Mouse (Mus musculus) erythroblast, embryonic 14.5 days (primary cell): ENCODE results near the gene Rtl8a. TPM values are rescaled to one million over a fixed set of nuclear protein-coding genes. Genes with fewer than 3 reads are reported as not detected.
"Not testable (repeated sequence)": the region's sequence is repeated elsewhere in the genome, so short reads cannot be mapped to it uniquely, and the experiment has no call there.

Experiments
- H3K27me3 ChIP-seq: 2 replicates; pipeline ENCODE4 v1.6.1; 2012; ENCODE audit warnings: inconsistent platforms; ENCODE audit not compliant: control insufficient read depth
- H3K36me3 ChIP-seq: 2 replicates; pipeline ENCODE4 v1.6.1; 2012; ENCODE audit warnings: mild to moderate bottlenecking, inconsistent platforms; ENCODE audit not compliant: control insufficient read depth
- H3K4me1 ChIP-seq: 2 replicates; pipeline ENCODE4 v1.6.1; 2012; ENCODE audit warnings: inconsistent platforms; ENCODE audit not compliant: control insufficient read depth
- H3K4me3 ChIP-seq: replicated peaks from 2 replicates; pipeline ENCODE3; 2012; ENCODE audit warnings: moderate library complexity, mild to moderate bottlenecking, inconsistent platforms
- H3K9me3 ChIP-seq: 2 replicates; pipeline ENCODE4 v1.6.1; 2012; ENCODE audit warnings: low read length, inconsistent platforms, mixed read lengths; ENCODE audit not compliant: control insufficient read depth
- GATA1 ChIP-seq: IDR thresholded peaks from 2 replicates; pipeline ENCODE4 v1.6.1; 2012; ENCODE audit warnings: low read length, inconsistent platforms, mixed read lengths
- TAL1 ChIP-seq: IDR thresholded peaks from 3 replicates; pipeline ENCODE4 v1.6.1; 2012; ENCODE audit warnings: low read length, inconsistent platforms, mixed read lengths
- polyA plus RNA-seq: library from polyadenylated mRNA; stranded (reverse); fragments of >175 nt; gene quantifications from 2 replicates; pipeline ENCODE4 v1.2.3, GENCODE M21; 2012

Gene Rtl8a
- polyA plus RNA-seq, 1 experiment, result 0.52 TPM

DNA sequence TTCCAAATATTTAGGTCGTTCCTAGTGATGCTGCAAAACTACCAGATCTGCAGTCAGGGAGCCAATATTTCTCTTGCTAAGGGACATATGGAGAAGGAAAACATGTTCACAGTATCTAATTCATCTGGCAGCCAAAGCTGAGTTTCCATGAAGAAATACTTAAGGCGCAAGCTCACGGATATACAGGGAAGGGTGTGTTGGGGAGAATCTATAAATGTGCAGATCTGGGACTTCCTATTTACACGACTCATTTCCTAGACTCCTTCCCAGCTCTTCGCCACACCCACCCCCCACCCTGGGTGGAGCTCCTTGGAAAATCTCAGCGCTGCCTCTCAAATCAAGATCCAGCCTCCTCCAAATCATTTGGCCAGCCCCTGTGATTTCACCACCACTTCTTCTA is 2.4 kb upstream of the Rtl8a start:
- TF ChIP-seq GATA1 (no peak), TAL1 (no peak)
- no peaks in the 10 kb centered on the region for H3K36me3 ChIP-seq
- H3K27me3 ChIP-seq, result no peaks in the 10 kb centered on the region
- H3K9me3 ChIP-seq, result no peaks in the 10 kb centered on the region
- H3K4me3 ChIP-seq, result no peak overlapping the region
- no peaks in the 10 kb centered on the region for H3K4me1 ChIP-seq

DNA sequence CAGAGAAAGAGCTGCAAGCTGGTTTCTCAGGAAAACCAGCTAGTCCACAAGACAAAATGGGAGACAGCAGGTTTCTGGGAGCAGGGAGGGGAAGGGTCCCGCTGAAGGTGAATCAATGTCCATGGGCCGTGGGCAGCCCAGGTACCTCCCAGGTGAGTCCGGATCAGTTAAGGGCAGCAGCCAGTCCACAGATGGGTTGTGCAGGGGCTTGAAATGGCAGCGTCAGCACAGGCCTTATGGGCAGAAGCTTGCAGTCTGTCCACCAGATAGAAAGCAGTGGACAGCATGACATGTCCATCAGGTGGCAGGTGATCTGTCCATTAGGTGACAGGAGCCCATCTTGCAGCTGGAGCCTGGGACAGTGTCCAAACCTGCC is 890 bp downstream of the Rtl8a start:
- not testable (repeated sequence) for H3K9me3 ChIP-seq, H3K4me1 ChIP-seq, H3K27me3 ChIP-seq, H3K36me3 ChIP-seq, H3K4me3 ChIP-seq

DNA sequence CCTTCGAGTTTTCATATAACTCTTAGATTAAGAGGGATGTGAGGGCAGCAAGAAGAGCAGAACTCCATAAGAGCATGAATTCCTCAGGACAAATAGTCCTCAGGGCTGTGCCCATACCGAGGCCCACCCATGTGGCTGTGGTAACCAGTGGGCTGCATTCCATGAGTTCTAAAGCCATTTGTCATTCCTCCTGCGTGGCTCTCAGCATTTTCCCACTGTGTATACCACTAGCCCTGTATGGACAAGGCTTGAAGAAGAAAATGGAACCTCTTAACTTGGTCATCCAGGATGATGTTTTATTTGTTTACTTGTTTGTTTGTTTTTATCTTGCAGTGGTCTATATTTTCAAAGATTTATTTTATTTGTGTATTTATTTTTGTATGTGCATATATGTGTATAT is 5.4 kb downstream of the Rtl8a start:
- not testable (repeated sequence) for H3K4me1 ChIP-seq, H3K36me3 ChIP-seq, H3K9me3 ChIP-seq, H3K27me3 ChIP-seq, H3K4me3 ChIP-seq

DNA sequence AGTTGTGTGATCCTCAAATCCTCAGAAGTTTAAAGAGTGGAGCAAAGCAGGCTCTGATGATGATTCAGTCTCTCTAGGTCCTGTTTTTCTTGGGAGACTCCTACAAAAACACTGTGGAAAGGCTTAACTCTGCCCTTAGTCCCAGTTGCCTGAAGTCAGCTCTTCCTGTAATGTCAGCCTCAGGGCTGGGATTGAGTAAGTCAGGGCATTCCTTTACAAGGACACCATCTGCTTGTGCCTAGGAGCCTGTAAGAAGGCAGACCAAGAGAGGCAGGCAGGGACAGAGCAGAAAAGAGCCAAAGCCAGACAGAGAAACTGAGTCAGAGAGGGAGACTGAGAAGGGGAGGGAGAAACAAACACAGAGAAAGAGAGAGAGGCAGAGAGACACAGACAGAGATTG is 32.1 kb downstream of the Rtl8a start:
- not testable (repeated sequence) for H3K36me3 ChIP-seq, H3K9me3 ChIP-seq, H3K4me3 ChIP-seq, H3K4me1 ChIP-seq, H3K27me3 ChIP-seq

DNA sequence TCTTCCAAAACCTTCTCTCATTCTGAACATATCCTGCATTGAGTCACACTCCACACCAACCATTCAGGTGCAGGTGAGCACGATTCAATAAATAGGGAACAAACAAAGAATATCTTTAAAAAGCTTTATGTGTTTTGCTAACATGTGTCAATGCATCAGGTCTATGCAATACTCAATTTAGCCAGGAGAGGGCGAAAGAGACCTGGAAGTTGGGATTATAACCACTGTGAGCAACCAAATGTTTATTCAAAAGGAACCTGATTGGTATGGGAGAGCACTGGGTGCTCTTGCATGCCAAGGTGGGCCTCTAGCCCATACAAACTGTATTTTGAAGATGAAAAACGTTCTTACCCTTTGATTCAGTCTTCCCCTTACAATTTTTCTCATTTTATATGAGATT is 32.9 kb downstream of the Rtl8a start:
- no peaks in the 10 kb centered on the region for H3K27me3 ChIP-seq
- TF ChIP-seq TAL1 (no peak), GATA1 (no peak)
- H3K9me3 ChIP-seq, result no peaks in the 10 kb centered on the region
- H3K4me1 ChIP-seq, result no peaks in the 10 kb centered on the region
- no peak overlapping the region for H3K4me3 ChIP-seq
- H3K36me3 ChIP-seq, result no peaks in the 10 kb centered on the region

DNA sequence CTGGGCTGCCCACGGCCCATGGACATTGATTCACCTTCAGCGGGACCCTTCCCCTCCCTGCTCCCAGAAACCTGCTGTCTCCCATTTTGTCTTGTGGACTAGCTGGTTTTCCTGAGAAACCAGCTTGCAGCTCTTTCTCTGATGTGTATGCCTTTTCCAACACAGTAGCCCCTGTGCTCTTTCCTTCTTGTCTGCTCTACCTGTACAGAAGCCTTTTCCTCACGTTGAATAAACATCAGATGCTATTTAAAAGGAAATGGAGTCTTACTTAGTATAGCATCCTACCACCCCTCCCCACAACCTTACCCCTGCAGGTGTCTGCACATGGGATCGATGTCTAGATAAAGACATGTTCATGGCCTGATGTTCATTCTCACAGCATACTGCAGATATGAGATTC is 34.6 kb downstream of the Rtl8a start, which contains the start of gene Gm14597:
Gene Gm14597, minus strand, starts transcription at position 101 of the 400 bp plus-strand sequence.
- H3K4me1 ChIP-seq, H3K36me3 ChIP-seq, H3K9me3 ChIP-seq, H3K4me3 ChIP-seq, H3K27me3 ChIP-seq: not testable (repeated sequence)

DNA sequence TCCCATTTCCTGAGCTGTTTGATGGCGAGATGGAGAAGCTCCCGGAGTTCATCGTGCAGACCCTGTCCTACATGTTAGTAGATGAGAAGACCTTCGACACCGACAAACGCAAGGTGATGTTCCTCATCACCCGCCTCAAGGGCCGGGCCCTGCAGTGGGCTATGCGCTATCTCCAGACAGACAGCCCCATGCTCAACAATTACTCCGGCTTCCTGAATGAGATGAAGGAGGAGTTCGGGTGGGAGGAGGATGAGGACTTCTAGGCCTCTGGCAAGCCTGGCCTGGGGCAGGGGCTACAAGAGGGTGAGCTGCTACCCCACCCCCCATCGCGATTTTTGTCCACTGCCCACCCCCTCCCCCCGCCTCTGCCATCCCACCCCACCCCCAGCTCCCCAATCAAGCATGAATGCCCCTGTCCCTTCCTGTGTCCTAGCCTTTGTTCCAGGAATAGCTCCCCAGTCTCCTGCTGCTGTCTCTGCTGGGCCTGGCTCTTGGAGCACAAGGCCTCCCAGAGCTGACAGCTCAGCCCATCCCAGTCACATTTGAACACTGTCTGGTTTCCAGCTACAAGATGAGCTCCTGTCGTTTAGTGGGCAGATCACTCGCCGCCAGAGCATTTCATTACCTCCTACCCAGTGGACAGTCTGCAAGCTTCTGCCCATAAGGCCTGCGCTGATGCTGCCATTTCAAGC is 35.2 kb downstream of the Rtl8a start:
- H3K4me3 ChIP-seq, result no peak overlapping the region
- H3K27me3 ChIP-seq, result no peaks in the 10 kb centered on the region
- no peaks in the 10 kb centered on the region for H3K4me1 ChIP-seq
- H3K36me3 ChIP-seq, result no peaks in the 10 kb centered on the region
- TF ChIP-seq GATA1 (no peak), TAL1 (no peak)
- H3K9me3 ChIP-seq, result no peaks in the 10 kb centered on the region

DNA sequence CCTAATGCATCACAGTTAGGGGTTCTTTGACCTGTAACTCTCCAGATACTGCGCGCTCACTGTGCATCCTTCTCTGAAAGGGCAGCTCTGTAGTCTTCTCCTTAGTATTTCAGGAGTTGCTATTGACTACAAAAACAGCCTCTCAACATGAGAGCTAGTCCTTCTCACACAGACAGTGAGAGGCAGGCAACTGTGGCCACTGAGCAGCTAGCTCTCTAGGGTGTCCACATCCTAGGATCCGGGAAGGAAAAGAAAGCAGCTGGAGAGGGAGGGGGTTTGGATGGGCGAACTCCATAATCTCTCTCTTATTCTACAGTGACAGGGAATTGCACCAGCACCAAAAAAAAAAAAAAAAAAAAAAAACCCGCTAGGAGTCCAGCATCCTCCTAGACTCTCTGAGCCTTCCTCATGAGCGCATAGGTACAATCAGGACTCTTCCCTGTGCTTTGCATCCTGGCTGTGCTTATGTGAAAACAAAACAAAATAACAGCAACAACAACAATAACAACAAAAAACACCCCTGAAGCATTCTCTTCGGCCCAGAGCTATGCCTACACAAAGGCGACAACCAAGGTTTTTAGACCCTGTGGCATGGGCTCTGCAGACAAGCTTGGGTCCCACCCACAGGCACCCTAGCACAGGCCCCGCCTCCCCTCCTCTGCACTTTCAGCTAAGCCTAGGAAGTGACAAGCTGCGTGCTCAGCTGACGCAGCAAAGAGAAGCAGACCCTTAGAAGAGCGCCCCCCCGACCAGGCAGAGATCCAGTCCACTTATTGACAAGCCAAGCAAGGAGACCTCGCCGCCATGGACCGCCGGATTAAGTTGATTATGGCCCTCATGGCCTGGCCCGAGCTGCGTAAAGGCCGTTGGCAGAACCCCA is 36.0 kb downstream of the Rtl8a start, which contains the start of gene Rtl8c:
Gene Rtl8c, plus strand, starts transcription at position 791 of the 880 bp plus-strand sequence.
- H3K27me3 ChIP-seq, result no peaks in the 10 kb centered on the region
- H3K4me3 ChIP-seq, result no peak within 1 kb of the TSS
- H3K9me3 ChIP-seq, result no peaks in the 10 kb centered on the region
- no peaks in the 10 kb centered on the region for H3K36me3 ChIP-seq
- TF ChIP-seq GATA1 (no peak), TAL1 (no peak)
- H3K4me1 ChIP-seq, result no peaks in the 10 kb centered on the region

DNA sequence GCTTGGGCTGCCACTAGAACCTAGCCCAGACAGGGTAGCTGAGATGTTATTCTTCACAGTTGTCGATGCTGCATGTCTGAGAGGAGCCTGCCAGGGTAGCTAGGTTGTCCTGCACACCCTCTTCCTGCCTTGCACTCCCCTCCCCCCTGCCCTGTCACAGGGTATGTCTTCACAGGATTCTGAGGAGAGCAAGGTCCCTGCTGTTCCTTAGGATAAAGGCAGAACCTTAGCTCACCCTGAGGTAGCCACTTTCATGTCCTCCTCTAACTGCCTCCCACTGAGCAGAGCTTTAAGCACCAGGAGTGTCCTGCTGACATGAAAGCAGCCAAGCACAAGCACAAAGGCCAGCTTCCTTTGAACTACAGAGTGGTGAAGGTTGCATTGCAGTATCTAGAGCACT is 37.3 kb downstream of the Rtl8a start:
- not testable (repeated sequence) for H3K4me1 ChIP-seq, H3K4me3 ChIP-seq, H3K27me3 ChIP-seq, H3K9me3 ChIP-seq, H3K36me3 ChIP-seq

DNA sequence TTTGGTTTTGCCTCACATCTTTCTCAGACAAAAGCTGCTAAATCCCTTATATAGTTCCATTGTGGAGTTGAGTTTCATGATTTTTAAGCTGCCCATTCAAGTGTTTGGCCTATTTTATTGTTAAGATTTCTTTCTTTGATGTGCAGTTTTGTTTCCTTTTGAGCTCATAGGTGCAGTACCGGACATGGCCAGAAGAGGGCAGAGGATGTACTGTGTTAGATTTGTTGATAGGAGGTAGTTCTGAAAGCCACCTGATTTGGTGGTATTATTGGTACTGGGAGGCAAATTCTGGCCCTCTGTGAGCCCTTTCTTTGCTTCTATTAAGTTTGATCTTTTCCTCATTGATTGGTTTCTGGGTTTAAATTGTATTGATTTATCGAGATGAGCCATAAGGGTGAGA is 43.5 kb downstream of the Rtl8a start:
- not testable (repeated sequence) for H3K9me3 ChIP-seq, H3K4me1 ChIP-seq, H3K4me3 ChIP-seq, H3K36me3 ChIP-seq, H3K27me3 ChIP-seq

Other genes starting within 250 kb of the Rtl8a start
- gene Etd, start 208.8 kb downstream of the Rtl8a start, polyA plus RNA-seq, result not detected in 2 replicates
- gene Rtl8c, start 35.6 kb downstream of the Rtl8a start, polyA plus RNA-seq, result not detected in 2 replicates
- gene Gm14597, start 34.7 kb downstream of the Rtl8a start, polyA plus RNA-seq, result not detected in 2 replicates
- gene Rtl8b, start 26.7 kb upstream of the Rtl8a start, polyA plus RNA-seq, result 0.20 and 0.47 TPM in 2 replicates
- not detected in 2 replicates for gene 4930502E18Rik, start 81.1 kb upstream of the Rtl8a start, polyA plus RNA-seq
- gene 1700013H16Rik, start 114.1 kb upstream of the Rtl8a start, polyA plus RNA-seq, result not detected in 2 replicates
- not detected in 2 replicates for gene Zfp36l3, start 132.7 kb upstream of the Rtl8a start, polyA plus RNA-seq
- not detected in 2 replicates for gene Xlr, start 154.0 kb upstream of the Rtl8a start, polyA plus RNA-seq